Mouse (Mus musculus): ENCODE data around the gene Lgals4.

GRCm38 (mm10) chr7:28847273-28847672 lies 13.6 kb downstream of the Lgals4 start:
- TF ChIP-seq POLR2A (IDR thresholded peaks at IDR 0.05; ENCODE audit: insufficient read depth, low read length) (no peak), CTCF (IDR thresholded peaks at IDR 0.05; ENCODE audit: low read depth, low read length) (no peak), EP300 (IDR thresholded peaks at IDR 0.05; ENCODE audit: insufficient read depth, low read depth, low read length) (no peak)
